Mouse (Mus musculus) limb, embryonic 12.5 days (tissue): ENCODE data around the gene Palm. TPM values are rescaled to one million over a fixed set of nuclear protein-coding genes. Genes with fewer than 3 reads are reported as not detected.
A peak's percentile ranks its signal among the peaks of the same experiment; 100 is the strongest.

Experiments used
- ATAC-seq: fragments of 200-750 bp; cut with Nextera tagmentation; 2 replicates; pipeline ENCODE4 v1.8.0; 2017; ENCODE audit warnings: low read depth, moderate TSS enrichment; ENCODE audit not compliant: insufficient number of reproducible peaks, insufficient read depth, low FRiP score, low TSS enrichment
- H3K27ac ChIP-seq: fragments of 300-500 bp; sonication (generic); 2 replicates; pipeline ENCODE4 v1.5.1; 2016; ENCODE audit warnings: mild to moderate bottlenecking, moderate library complexity
- H3K27me3 ChIP-seq: fragments of 300-500 bp; sonication (generic); 2 replicates; pipeline ENCODE4 v1.6.1; 2016; ENCODE audit warnings: mild to moderate bottlenecking, moderate library complexity
- H3K36me3 ChIP-seq: fragments of 300-500 bp; sonication (generic); 2 replicates; pipeline ENCODE4 v1.6.1; 2016; ENCODE audit warnings: mild to moderate bottlenecking, moderate library complexity
- H3K4me1 ChIP-seq: fragments of 300-500 bp; sonication (generic); replicated peaks from 2 replicates; pipeline ENCODE4 v1.6.1; 2016
- H3K4me2 ChIP-seq: fragments of 300-500 bp; sonication (generic); 2 replicates; pipeline ENCODE4 v1.6.1; 2016; ENCODE audit warnings: mild to moderate bottlenecking, moderate library complexity
- H3K4me3 ChIP-seq: fragments of 300-500 bp; sonication (generic); replicated peaks from 2 replicates; pipeline ENCODE4 v1.5.1; 2016; ENCODE audit warnings: mild to moderate bottlenecking
- H3K9ac ChIP-seq: fragments of 300-500 bp; sonication (generic); replicated peaks from 2 replicates; pipeline ENCODE4 v1.6.1; 2016; ENCODE audit warnings: mild to moderate bottlenecking, moderate library complexity
- H3K9me3 ChIP-seq: fragments of 300-500 bp; sonication (generic); 2 replicates; pipeline ENCODE4 v1.6.1; 2016; ENCODE audit warnings: mild to moderate bottlenecking, moderate library complexity
- WGBS: fragments of 180-500 bp; shearing (Covaris S2); methylation state at CpG from one replicate; pipeline ENCODE4 v1.1.7; 2016; 5-methylcytosine and 5-hydroxymethylcytosine counted together
- microRNA-seq: library from miRNA; unstranded; fragments of <30 nt; microRNA quantifications from one replicate; pipeline ENCODE4, GENCODE M21; 2017
- polyA plus RNA-seq: library from polyadenylated mRNA; unstranded; fragments of >200 nt; fragmentation: Nextera tagmentation; extraction: Ambion mirVana; gene quantifications from 2 replicates; pipeline ENCODE4 v1.2.1, GENCODE M21; 2016

The Palm gene
- polyA plus RNA-seq, 1 experiment from 2014 or later, result 121 TPM

DNA sequence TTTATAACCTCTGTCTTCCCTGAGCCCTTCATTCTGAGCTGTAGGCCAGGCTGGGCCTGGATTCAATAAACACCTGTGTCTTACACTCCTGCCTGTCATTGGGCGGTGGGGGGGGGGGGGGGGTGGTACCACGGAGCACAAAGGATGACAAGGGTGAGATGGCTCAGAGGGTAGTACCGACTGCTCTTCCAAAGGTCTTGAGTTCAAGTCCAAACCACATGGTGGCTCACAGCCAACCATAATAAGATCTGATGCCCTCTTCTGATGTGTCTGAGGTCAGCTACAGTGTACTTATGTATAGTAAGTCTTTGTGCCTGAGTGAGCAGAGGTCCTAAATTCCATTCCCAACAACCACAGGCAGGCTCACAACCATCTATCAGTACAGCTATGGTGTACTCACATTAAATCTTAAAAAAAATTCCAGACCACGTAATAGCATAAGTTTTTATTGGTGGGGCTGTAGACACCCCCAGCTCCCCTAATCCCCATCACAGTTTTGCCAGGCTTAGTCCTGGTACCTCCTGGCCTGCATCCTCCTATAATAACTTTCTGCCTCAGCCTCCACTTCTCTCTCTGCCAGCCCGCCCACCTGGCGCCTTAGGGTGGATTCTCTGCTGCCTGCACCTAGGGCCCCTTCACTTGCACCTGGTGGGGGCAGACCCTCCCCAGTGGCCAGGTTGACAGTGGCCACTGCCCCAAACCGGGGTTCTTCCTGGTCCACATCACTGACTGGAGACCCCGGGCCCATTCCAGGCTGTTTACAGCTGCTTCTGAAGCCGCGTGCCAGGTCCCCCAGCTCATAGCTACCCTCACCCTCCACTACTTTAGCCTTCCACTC lies 71.2 kb downstream of the Palm start:
- Histone ChIP-seq H3K9ac (no peak overlapping the region), H3K4me3 (no peak overlapping the region), H3K36me3 (peaks cover 93% of the 10 kb centered on the region), H3K27ac (peak overlapping the region; percentile 56), H3K4me2 (no peak overlapping the region), H3K27me3 (no peaks in the 10 kb centered on the region), H3K4me1 (peaks cover 31% of the 10 kb centered on the region), H3K9me3 (no peaks in the 10 kb centered on the region)
- WGBS, result 45% methylated on average over 10 of the region's 10 CpGs
- ATAC-seq, result peak; percentile 4

DNA sequence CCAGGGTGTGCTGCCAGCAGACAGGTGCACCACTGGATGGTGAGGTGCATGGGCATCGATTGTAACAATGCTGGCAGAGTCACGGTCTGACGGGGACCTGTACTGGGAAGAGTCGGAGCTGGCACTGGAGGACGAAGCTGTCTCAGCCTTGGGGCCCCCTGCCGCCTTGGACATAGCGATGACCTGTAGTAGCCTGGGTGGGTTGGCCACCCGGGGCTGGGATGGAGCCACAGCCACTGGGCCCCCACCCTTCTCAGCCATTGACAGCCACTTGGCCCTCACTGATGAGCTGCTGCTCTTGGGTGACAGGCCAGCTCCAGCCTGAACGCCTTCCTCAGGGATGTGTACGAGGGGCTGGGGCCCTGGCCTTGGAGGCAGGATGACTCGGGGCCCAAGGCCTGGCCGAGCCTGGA lies 71.8 kb downstream of the Palm start:
- H3K27me3 ChIP-seq, result no peaks in the 10 kb centered on the region
- H3K4me3 ChIP-seq, result no peak overlapping the region
- H3K4me2 ChIP-seq, result no peak overlapping the region
- 64% methylated on average over 12 of the region's 12 CpGs for WGBS
- ATAC-seq, result peak; percentile 13; the same call in 1 of the 2 replicates
- peak overlapping the region; percentile 56; the same call in 1 of the 2 replicates for H3K27ac ChIP-seq
- no peak overlapping the region for H3K9ac ChIP-seq
- peaks cover 31% of the 10 kb centered on the region for H3K4me1 ChIP-seq
- H3K9me3 ChIP-seq, result no peaks in the 10 kb centered on the region
- H3K36me3 ChIP-seq, result peaks cover 93% of the 10 kb centered on the region

DNA sequence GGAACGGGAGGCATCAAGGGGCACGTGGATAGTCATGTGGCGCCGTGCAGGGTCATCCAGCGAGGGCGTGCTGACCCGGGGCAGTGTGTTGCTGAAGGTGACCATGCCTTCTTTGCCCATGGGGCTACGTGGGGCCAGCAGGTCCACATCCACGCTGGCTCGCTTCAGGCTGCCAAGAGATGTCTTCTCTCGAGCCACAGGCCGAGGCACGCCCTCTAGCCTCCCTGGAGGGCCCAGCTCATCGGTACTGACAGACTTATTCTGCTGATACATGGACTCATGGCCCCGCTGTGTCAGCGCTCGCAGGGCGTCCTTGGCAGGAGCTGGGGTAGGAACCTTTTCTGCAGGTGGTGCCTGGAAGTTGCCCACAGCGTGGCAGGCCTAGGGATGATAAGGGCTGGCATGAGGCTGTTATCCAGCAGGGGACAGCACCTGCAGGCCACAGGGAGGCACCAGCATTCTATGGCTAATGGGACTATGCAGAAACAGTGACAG lies 72.5 kb downstream of the Palm start:
- H3K4me3 ChIP-seq, result no peak overlapping the region
- WGBS, result 73% methylated on average over 19 of the region's 19 CpGs
- no peak overlapping the region for H3K9ac ChIP-seq
- peaks cover 25% of the 10 kb centered on the region for H3K4me1 ChIP-seq
- H3K36me3 ChIP-seq, result peaks cover 90% of the 10 kb centered on the region
- H3K27ac ChIP-seq, result 0 out of 2 replicates have a peak overlapping the region, but pooled peaks have one; percentile 56
- H3K9me3 ChIP-seq, result no peaks in the 10 kb centered on the region
- no peak overlapping the region for H3K4me2 ChIP-seq
- no peak for ATAC-seq
- no peaks in the 10 kb centered on the region for H3K27me3 ChIP-seq

DNA sequence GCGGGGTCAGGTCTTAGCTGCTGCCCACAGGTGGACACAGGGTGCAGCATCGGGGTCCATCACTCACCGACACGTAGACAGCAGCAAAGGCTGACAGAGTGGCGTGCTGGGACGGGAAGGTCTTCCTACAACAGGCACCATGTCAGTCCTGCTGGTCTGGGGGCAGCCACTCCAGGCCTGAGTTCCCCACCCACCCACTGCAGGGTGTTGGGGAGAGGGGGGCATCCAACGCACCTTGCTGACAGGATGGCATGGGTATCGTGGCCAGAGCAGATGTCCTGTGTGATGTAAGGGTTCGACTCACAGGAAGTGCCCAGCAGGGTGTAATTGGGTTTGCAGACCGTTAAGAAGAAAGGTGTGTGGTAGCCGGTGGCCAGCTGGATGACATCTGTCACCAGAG lies 73.2 kb downstream of the Palm start:
- Histone ChIP-seq H3K36me3 (peaks cover 90% of the 10 kb centered on the region), H3K27ac (no peak overlapping the region), H3K4me3 (no peak overlapping the region), H3K27me3 (no peaks in the 10 kb centered on the region), H3K4me2 (no peak overlapping the region), H3K9me3 (no peaks in the 10 kb centered on the region), H3K4me1 (peaks cover 23% of the 10 kb centered on the region), H3K9ac (no peak overlapping the region)
- 65% methylated on average over 11 of the region's 11 CpGs for WGBS
- ATAC-seq, result no peak

Small RNA genes within 50 kb of the gene (microRNA-seq; reads per million reads assigned to microRNA genes)
- not detected for gene Mir6910

Other genes with a start within 250 kb of the Palm start
- 74.8 and 78.1 TPM in 2 replicates for gene Mier2, start 238.4 kb upstream of the Palm start, polyA plus RNA-seq
- gene Theg, start 206.2 kb upstream of the Palm start, polyA plus RNA-seq, result not detected in 2 replicates
- not detected in 2 replicates for gene C2cd4c, start 179.5 kb upstream of the Palm start, polyA plus RNA-seq
- 12.0 and 12.2 TPM in 2 replicates for gene Shc2, start 155.7 kb upstream of the Palm start, polyA plus RNA-seq
- not detected in 2 replicates for gene Odf3l2, start 147.8 kb upstream of the Palm start, polyA plus RNA-seq
- gene Madcam1, start 129.0 kb upstream of the Palm start, polyA plus RNA-seq, result 7.1 and 7.2 TPM in 2 replicates
- 57.6 and 63.1 TPM in 2 replicates for gene Tpgs1, start 124.2 kb upstream of the Palm start, polyA plus RNA-seq
- 139 and 149 TPM in 2 replicates for gene Cdc34, start 111.4 kb upstream of the Palm start, polyA plus RNA-seq
- 0.74 and 1.2 TPM in 2 replicates for gene Gzmm, start 104.6 kb upstream of the Palm start, polyA plus RNA-seq
- gene Bsg, start 89.1 kb upstream of the Palm start, polyA plus RNA-seq, result 676 and 680 TPM in 2 replicates
- 0.15 TPM in 1 of 2 replicates, not detected in the other for gene Hcn2, start 76.9 kb upstream of the Palm start, polyA plus RNA-seq
- gene Polrmt, start 47.0 kb upstream of the Palm start, polyA plus RNA-seq, result 54.0 and 54.1 TPM in 2 replicates
- 0.24 and 0.60 TPM in 2 replicates for gene Fgf22, start 38.5 kb upstream of the Palm start, polyA plus RNA-seq
- 108 and 113 TPM in 2 replicates for gene Rnf126, start 26.6 kb upstream of the Palm start, polyA plus RNA-seq
- gene Fstl3, start 16.3 kb upstream of the Palm start, polyA plus RNA-seq, result 3.0 and 4.0 TPM in 2 replicates
- not detected in 2 replicates for gene Prss57, start 2.6 kb upstream of the Palm start, polyA plus RNA-seq
- 0.28 and 0.67 TPM in 2 replicates for gene Misp, start 27.4 kb downstream of the Palm start, polyA plus RNA-seq
- 373 and 403 TPM in 2 replicates for gene Ptbp1, start 60.9 kb downstream of the Palm start, polyA plus RNA-seq
- gene Prtn3, start 80.9 kb downstream of the Palm start, polyA plus RNA-seq, result 15.1 and 15.3 TPM in 2 replicates
- gene Plppr3, start 81.1 kb downstream of the Palm start, polyA plus RNA-seq, result 157 and 162 TPM in 2 replicates
- gene Elane, start 92.7 kb downstream of the Palm start, polyA plus RNA-seq, result not detected in 2 replicates
- not detected in 2 replicates for gene Cfd, start 97.3 kb downstream of the Palm start, polyA plus RNA-seq
- 50.8 and 53.7 TPM in 2 replicates for gene Med16, start 115.4 kb downstream of the Palm start, polyA plus RNA-seq
- gene Gm26602, start 117.3 kb downstream of the Palm start, polyA plus RNA-seq, result 5.5 and 21.1 TPM in 2 replicates
- gene Kiss1r, start 123.4 kb downstream of the Palm start, polyA plus RNA-seq, result 1.1 and 1.2 TPM in 2 replicates
- gene R3hdm4, start 127.6 kb downstream of the Palm start, polyA plus RNA-seq, result 149 and 161 TPM in 2 replicates
- gene Arid3a, start 133.5 kb downstream of the Palm start, polyA plus RNA-seq, result 8.4 and 8.6 TPM in 2 replicates
- gene Wdr18, start 166.6 kb downstream of the Palm start, polyA plus RNA-seq, result 120 and 122 TPM in 2 replicates
- gene Grin3b, start 177.1 kb downstream of the Palm start, polyA plus RNA-seq, result 0.54 and 0.68 TPM in 2 replicates
- 20.7 and 22.5 TPM in 2 replicates for gene Tmem259, start 190.8 kb downstream of the Palm start, polyA plus RNA-seq
- gene Cnn2, start 195.0 kb downstream of the Palm start, polyA plus RNA-seq, result 216 and 240 TPM in 2 replicates
- 2.1 and 2.3 TPM in 2 replicates for gene Abca7, start 202.9 kb downstream of the Palm start, polyA plus RNA-seq
- 12.5 and 12.6 TPM in 2 replicates for gene Arhgap45, start 223.1 kb downstream of the Palm start, polyA plus RNA-seq
- gene Polr2e, start 246.2 kb downstream of the Palm start, polyA plus RNA-seq, result 241 and 251 TPM in 2 replicates